Mouse (Mus musculus): ENCODE data around the gene Gcdh. TPM values are rescaled to one million over a fixed set of nuclear protein-coding genes. Genes with fewer than 3 reads are reported as not detected.

Gcdh gene
- 36.4 and 40.1 TPM in 2 replicates for polyA plus RNA-seq (2015; fragmentation: Nextera tagmentation; extraction: Ambion mirVana)

DNA sequence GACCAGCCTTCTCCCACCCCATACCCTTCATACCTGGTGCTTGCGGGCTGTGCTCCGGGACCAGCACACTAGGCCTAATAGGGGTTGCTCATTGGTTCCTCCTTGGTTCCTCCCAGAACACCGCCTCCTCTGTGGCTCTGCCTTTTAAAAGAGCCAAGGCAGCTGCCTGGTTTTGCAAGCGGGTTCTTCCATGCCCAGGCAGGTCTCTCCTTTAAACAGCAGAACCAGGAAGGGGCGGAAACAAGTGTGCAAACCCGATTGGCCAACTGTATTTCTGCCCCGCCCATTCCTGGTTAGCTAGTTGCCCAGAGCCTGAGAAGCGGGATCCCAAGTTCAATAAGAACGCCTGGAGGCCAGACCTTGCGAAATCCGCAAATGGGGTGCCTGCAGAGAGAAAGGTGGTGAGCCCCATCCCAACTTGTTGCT lies at the start of gene Gcdh:
Gene Gcdh (minus strand): TSS at position 213 of the 426 bp plus-strand sequence.
- Histone ChIP-seq H3K4me2 (peak within 1 kb of the TSS; percentile 87), H3K27ac (no peak within 1 kb of the TSS; the same call in 1 of the 2 replicates)
- 0% methylated on average over 11 of the region's 11 CpGs for WGBS

DNA sequence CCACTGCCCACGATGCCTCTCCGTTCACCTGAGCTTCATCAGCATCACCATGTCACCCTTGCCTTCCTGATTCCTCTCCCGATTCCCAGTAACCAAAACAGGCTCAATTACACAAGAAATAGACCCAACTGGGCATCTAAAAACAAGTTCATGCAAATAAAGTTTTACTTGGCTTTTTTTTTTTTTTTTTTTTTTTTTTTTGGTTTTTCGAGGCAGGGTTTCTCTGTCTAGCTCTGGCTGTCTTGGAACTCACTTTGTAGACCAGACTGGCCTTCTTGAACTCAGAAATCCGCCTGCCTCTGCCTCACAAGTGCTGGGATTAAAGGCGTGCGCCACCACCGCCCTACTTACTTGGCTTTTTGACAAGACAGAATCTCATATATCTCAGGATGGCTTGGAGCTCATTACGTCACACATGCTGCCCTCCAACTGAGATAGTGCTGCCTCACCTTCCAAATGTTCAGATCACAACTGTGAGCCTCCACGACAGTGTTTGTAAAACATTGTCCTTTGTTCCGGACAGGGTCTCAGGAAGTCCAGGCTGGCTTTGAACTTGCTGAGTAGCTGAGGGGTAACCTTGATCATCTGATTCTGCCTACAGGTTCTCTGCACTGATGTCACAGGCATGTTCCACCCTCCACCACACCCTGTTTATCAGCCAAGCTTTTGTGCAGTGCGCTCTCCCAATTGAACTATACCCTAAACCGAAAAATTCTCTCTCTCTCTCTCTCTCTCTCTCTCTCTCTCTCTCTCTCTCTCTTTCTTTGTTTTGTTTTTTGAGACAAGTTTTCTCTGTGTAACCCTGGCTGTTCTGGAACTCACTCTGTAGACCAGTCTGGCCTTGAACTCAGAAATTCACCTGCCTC lies 44.1 kb upstream of the Gcdh start:
- peak overlapping the region; percentile 71 for H3K4me2 ChIP-seq
- H3K9ac ChIP-seq, result no peak overlapping the region
- no peak for ATAC-seq (replicated peaks; ENCODE audit: insufficient number of reproducible peaks, insufficient read depth, low FRiP score, low read depth)
- peaks cover 12% of the 10 kb centered on the region for H3K4me1 ChIP-seq (replicated peaks)
- H3K9me3 ChIP-seq (replicated peaks), result no peaks in the 10 kb centered on the region
- H3K4me3 ChIP-seq, result peak overlapping the region; percentile 46; the same call in 1 of the 2 replicates
- WGBS, result 58% methylated on average over 13 of the region's 13 CpGs
- H3K36me3 ChIP-seq, result no peaks in the 10 kb centered on the region
- peaks cover 75% of the 10 kb centered on the region for H3K27me3 ChIP-seq
- H3K27ac ChIP-seq, result no peak overlapping the region

More for the DNA sequence above, at the start of gene Gcdh:
- ATAC-seq (replicated peaks; ENCODE audit: insufficient number of reproducible peaks, insufficient read depth, low FRiP score, low read depth), result peak; percentile 98
- Histone ChIP-seq H3K27me3 (no peaks in the 10 kb centered on the region), H3K36me3 (peaks cover 9% of the 10 kb centered on the region; the same call in 1 of the 2 replicates), H3K9me3 (replicated peaks) (no peaks in the 10 kb centered on the region), H3K4me3 (peak within 1 kb of the TSS; percentile 76), H3K9ac (peak within 1 kb of the TSS; percentile 75), H3K4me1 (replicated peaks) (peaks cover 16% of the 10 kb centered on the region)

DNA sequence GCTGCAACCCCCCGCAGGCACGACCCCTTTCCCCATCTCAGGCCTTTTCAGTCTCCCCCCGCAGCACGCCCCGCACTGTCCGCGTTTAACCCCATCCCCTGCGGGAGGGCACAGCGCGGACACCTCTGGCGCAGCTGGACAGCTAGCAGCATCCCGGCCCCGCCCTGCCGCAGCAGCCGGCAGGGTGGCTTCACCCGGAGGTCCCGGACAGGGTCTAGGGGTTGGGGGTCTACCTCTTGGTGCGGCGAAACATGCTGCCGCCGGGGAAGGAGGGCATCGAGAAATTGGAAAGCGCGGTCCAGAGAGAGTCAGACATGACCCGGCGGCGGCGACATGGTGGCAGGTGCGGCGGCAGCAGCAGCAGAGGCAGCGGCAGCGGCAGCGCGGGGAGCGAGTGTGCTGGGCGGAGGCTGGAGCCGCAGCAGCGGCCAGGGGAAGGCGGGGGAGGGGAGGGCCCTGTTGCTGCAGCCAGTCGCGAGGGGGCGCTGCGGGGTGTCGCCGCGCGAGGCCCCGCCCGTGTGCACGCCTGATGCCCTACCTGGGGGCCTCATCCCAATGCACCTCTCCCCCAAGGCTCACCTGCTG lies 43.3 kb upstream of the Gcdh start, which contains the start of gene Mast1:
Gene Mast1 (minus strand): TSS at position 398 of the 585 bp plus-strand sequence.
- H3K9me3 ChIP-seq (replicated peaks), result no peaks in the 10 kb centered on the region
- peaks cover 12% of the 10 kb centered on the region for H3K4me1 ChIP-seq (replicated peaks)
- ATAC-seq (replicated peaks; ENCODE audit: insufficient number of reproducible peaks, insufficient read depth, low FRiP score, low read depth), result peak; percentile 56
- H3K27me3 ChIP-seq, result peaks cover 78% of the 10 kb centered on the region
- H3K9ac ChIP-seq, result 0 out of 2 replicates have a peak within 1 kb of the TSS, but pooled peaks have one; percentile 40
- peak within 1 kb of the TSS; percentile 46 for H3K4me3 ChIP-seq
- H3K4me2 ChIP-seq, result peak within 1 kb of the TSS; percentile 71
- WGBS, result under 1% methylated on average over 50 of the region's 50 CpGs
- H3K27ac ChIP-seq, result no peak within 1 kb of the TSS
- H3K36me3 ChIP-seq, result no peaks in the 10 kb centered on the region

DNA sequence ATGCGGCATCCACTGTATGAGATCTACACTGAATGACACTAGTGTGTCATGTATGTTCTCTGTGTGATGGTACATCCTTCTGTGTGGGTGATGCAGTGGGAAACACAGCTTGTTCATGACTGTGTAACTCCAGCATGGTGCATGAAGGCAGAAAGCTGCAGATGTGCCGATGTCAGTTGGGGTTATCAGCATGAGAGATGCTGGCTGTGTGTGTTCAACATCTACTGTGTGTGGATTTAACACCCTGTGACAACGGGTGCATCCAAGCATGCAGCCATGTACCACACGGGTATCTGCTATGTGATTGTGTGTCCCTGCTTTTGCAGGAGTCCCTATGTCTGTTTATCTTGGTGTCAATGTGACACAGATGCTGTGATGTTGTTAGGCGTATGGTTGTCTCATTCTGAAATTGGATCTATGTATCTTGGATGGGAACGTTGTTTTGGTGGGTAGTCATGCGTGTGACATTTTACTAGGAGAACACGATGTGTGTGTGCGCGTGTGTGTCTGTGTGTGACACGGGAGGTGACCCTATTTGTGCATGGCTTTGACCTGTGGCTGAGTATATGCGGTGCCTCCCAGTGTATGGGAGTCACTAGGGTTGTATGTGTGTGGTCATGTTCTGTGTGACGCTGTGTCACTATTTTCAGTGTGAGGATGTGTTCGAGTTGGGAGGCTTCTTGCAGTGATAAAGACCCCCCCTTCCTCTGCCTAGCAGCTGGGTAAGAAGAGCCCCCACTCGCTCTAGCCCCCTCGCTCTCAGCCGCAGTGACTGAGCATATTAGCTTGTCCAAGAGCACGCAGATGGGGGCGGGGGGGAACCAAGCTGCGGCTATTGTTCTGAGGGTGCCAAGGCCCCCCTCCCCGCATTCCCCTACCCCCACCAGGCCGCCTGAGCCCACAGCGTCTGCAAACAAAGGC lies 42.6 kb upstream of the Gcdh start:
- Histone ChIP-seq H3K9ac (no peak overlapping the region), H3K27me3 (peaks cover 79% of the 10 kb centered on the region), H3K27ac (no peak overlapping the region), H3K9me3 (replicated peaks) (no peaks in the 10 kb centered on the region), H3K4me3 (peak overlapping the region; percentile 46), H3K4me2 (peak overlapping the region; percentile 71), H3K36me3 (no peaks in the 10 kb centered on the region), H3K4me1 (replicated peaks) (peaks cover 12% of the 10 kb centered on the region)
- WGBS, result 25% methylated on average over 22 of the region's 23 CpGs
- no peak for ATAC-seq (replicated peaks; ENCODE audit: insufficient number of reproducible peaks, insufficient read depth, low FRiP score, low read depth)

DNA sequence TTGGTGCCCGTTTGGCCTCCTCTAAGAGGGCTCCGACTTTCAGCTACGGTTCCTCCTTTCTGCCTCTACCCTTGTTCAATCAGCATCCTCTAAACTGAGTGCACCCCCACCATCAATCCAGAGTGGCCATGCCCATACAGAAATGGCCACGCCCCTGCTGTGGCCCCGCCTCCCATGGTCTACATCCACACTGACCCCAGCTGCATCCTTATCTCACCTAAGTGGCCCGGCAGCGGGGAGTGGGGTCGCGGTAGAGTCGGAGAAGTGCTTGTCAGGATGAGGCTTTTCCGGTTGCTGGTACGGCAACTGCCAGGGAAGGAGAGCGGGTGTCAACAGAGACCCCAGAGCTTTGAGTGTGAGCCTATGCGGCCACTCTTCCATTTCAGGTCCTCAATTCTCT lies 41.8 kb upstream of the Gcdh start:
- ATAC-seq (replicated peaks; ENCODE audit: insufficient number of reproducible peaks, insufficient read depth, low FRiP score, low read depth), result no peak
- H3K4me2 ChIP-seq, result no peak overlapping the region
- H3K27ac ChIP-seq, result no peak overlapping the region
- H3K4me3 ChIP-seq, result no peak overlapping the region
- H3K4me1 ChIP-seq (replicated peaks), result peaks cover 12% of the 10 kb centered on the region
- no peaks in the 10 kb centered on the region for H3K9me3 ChIP-seq (replicated peaks)
- peaks cover 85% of the 10 kb centered on the region for H3K27me3 ChIP-seq
- 6% methylated on average over 14 of the region's 14 CpGs for WGBS
- H3K9ac ChIP-seq, result no peak overlapping the region
- H3K36me3 ChIP-seq, result no peaks in the 10 kb centered on the region

DNA sequence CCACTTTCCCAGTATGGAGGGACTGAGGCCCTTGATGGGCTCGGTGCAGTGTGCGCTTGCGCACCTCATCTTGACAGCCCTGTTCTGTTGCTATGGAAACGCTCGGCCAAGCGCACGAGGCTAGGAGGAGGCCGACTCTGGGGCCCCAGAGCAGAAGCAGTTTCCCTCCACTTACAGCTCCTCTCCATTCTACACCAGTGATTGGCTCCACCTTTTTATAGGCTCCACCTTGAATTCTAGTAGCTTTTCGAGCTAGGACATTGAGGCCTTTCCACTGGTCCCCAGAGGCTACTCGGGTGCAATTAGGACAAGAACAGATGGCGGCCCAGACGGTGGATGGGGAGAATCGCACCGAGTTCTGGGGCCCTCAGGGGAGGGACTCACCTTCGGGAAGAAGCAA lies 41.1 kb upstream of the Gcdh start:
- no peak for ATAC-seq (replicated peaks; ENCODE audit: insufficient number of reproducible peaks, insufficient read depth, low FRiP score, low read depth)
- Histone ChIP-seq H3K27me3 (peaks cover 91% of the 10 kb centered on the region), H3K9me3 (replicated peaks) (no peaks in the 10 kb centered on the region), H3K9ac (no peak overlapping the region), H3K4me1 (replicated peaks) (peaks cover 12% of the 10 kb centered on the region), H3K4me2 (no peak overlapping the region), H3K36me3 (no peaks in the 10 kb centered on the region), H3K27ac (no peak overlapping the region), H3K4me3 (no peak overlapping the region)
- 4% methylated on average over 15 of the region's 15 CpGs for WGBS

DNA sequence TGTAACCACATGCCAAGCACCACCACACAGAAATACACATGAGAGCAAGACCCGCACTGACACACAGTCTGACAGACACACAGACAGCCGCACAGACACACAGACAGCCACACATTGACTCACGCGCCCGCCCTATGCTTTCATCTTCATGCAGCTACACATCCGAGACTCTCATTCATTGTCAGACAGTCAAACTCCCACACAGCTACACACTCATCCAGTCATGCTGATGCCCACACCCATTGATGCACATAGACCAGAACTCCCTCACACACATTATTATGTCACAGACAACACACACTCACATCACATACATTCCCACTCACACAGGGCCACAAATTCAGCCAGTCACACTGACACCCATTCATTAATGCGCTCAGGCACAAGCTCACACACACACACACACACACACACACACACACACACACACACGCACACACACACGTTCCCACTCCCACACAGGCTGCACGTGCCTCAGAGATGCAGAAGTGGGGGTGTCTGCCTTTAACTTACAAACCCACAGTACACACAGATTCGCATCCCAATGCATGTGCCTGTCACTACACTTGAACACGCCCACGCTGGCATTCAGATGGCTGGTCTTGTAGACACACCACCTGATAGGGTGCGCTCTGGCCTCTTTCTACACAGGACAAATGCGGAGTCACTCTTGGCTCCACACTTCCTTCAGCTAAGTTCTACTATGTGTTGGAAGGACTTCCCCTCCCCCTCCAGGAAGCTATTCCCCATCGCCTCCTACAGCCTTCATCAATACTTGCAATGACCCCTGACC lies 40.2 kb upstream of the Gcdh start:
- Histone ChIP-seq H3K27ac (no peak overlapping the region), H3K4me3 (no peak overlapping the region), H3K27me3 (peaks cover 94% of the 10 kb centered on the region), H3K36me3 (no peaks in the 10 kb centered on the region), H3K4me1 (replicated peaks) (peaks cover 15% of the 10 kb centered on the region), H3K4me2 (no peak overlapping the region), H3K9ac (no peak overlapping the region), H3K9me3 (replicated peaks) (no peaks in the 10 kb centered on the region)
- no peak for ATAC-seq (replicated peaks; ENCODE audit: insufficient number of reproducible peaks, insufficient read depth, low FRiP score, low read depth)
- WGBS, result 74% methylated on average over 16 of the region's 16 CpGs

DNA sequence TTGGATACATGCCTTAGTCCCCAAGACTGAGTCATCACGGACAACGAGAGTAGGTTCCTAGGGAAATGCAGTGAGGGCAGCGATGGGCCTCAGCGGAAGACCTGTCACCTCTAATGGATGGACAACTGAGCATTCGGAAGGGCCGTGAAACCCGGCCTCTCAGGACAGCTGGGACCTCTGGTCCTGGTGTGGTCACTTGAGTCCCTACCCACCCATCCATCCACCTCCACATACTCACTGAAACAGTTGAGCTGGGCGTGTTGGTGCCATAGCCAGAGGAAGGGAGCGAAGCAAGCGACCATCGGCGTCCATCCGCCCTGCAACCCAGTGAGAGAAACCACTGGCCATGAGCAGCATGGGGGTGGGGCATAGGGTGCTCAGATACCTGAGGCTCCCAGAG lies 36.9 kb upstream of the Gcdh start:
- H3K9ac ChIP-seq, result no peak overlapping the region
- whole genome bisulfite sequencing, result 81% methylated on average over 13 of the region's 13 CpGs
- H3K27me3 ChIP-seq, result peaks cover 81% of the 10 kb centered on the region
- no peak overlapping the region for H3K4me2 ChIP-seq
- H3K4me1 ChIP-seq (replicated peaks), result peaks cover 10% of the 10 kb centered on the region; the same call in 1 of the 2 replicates
- no peak overlapping the region for H3K27ac ChIP-seq
- no peaks in the 10 kb centered on the region for H3K36me3 ChIP-seq
- no peak for ATAC-seq (replicated peaks; ENCODE audit: insufficient number of reproducible peaks, insufficient read depth, low FRiP score, low read depth)
- H3K9me3 ChIP-seq (replicated peaks), result no peaks in the 10 kb centered on the region
- no peak overlapping the region for H3K4me3 ChIP-seq

DNA sequence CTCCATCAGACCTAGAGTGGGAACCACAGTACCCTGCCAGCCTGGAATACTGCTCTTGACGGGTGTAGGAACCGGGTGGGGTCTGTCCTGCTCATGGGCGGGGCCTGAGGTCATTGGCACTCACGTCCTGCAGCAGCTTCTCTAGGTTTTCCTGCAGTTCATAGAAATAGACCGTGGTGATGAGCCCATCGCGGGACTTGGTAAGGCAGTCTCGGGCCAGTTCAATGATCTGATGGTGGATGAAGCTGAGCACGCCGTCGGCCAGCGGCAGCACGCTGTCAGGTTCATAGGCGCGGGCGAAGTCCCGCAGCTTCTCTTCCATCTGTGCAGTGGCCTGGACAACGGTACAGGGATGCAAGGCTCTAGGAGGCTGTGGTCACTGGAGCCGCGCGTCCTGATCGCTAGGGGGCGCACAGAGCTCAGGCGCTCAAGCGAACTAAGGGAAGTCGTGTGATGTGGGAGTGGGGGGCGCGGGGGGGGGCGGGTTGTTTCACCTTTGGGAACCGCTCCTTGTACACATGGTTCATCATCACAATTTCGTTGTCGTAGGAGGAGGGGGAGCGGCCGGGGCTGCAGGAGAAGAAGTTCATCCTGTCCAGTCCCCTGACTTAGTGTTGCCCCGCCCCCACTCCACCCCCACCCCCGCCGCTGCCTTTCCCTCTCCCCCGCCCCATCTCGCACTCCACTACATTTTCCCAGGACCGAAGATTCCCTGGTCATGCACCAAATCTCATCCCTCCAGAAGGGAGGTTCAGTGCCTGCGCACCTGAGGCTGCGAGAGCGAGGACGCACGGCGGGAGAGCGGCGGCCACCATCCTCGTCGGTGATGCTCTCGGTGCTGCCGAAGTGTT lies 35.0 kb upstream of the Gcdh start:
- no peak overlapping the region for H3K9ac ChIP-seq

More for the DNA sequence above, 35.0 kb upstream of the Gcdh start:
- Histone ChIP-seq H3K9me3 (replicated peaks) (no peaks in the 10 kb centered on the region), H3K4me2 (peak overlapping the region; percentile 66), H3K27ac (no peak overlapping the region), H3K27me3 (peaks cover 79% of the 10 kb centered on the region), H3K36me3 (no peaks in the 10 kb centered on the region), H3K4me1 (replicated peaks) (peaks cover 10% of the 10 kb centered on the region; the same call in 1 of the 2 replicates), H3K4me3 (peak overlapping the region; percentile 32)
- WGBS, result 5% methylated on average over 50 of the region's 52 CpGs
- ATAC-seq (replicated peaks; ENCODE audit: insufficient number of reproducible peaks, insufficient read depth, low FRiP score, low read depth), result peak; percentile 21; the same call in 1 of the 2 replicates
